Mouse (Mus musculus): ENCODE data around the gene Lmo1.

GRCm38 (mm10) chr7:109194850-109195249 is 19.8 kb upstream of the Lmo1 start:
- TF ChIP-seq CTCF (conservative IDR thresholded peaks at IDR 0.05; ENCODE audit: insufficient read depth, insufficient read length, low read depth, low read length) = no peak
- no peak for TF ChIP-seq POLR2A (IDR thresholded peaks at IDR 0.05; ENCODE audit: low read depth, low read length)

Measured in kidney, adult 2 months (tissue).